Mouse (Mus musculus): Measurements from ENCODE around the gene Tas1r1.

Gene Tas1r1

DNA sequence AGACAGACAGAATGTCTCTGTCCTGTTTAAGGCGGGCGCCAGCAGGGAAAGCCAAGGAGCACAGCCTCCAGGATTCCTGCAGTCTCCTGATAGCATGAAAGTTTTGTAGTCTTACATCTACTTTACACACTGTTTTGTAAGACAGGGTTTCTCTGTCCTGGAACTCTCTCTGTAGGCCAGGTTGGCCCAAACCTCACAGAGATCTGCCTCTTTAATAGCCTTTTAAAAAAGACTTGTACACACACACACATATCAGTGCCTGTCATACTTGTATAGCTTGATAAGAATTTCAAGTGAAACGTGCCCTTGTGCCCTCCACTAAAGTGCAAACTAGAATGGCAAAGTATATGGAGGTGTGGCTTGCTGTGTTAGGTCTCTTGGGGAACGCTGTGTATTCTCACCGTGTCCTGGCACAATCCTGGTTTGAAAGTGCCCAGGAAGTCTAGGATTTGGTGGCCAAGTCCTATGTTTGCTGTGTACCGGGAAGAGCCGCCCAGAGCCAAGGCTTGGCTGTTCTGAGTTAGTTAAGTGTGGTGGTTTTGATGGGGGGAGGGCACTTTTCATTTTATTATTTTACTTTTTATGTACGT lies 27.1 kb downstream of the Tas1r1 start:
- in situ Hi-C loops (cut with MboI, MseI): loop anchor here in 1 of 2 experiments (5.0 to 10.0 kb wide), 3 partner anchors 149 to 1216 kb away; partner anchors contain the start of genes Camta1 and Vamp3

DNA sequence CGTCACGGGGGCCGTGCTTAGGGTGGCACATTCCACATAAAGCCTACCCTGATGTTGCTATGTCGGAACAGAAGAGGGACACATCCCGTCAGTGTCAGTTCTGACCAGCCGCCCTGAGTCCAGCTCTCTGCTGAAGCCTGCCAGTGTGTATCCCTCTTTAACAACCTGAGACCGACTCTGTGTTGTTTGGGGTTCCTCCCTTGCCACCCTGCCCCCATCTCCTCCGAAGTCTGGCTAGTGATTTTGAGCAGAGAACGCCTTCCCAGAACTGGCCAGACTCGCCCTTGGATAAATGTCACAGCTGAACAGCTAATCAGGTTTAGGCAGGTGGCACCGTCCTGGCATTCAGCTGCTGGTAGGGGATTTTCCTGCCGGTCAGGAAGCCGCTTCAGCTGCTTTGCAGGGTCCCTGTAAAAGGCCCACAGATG lies 27.6 kb downstream of the Tas1r1 start:
- in situ Hi-C loops (cut with MboI, MseI): loop anchor here in 1 of 2 experiments (5.0 to 10.0 kb wide), 3 partner anchors 148 to 1216 kb away; partner anchors contain the start of genes Camta1 and Vamp3

DNA sequence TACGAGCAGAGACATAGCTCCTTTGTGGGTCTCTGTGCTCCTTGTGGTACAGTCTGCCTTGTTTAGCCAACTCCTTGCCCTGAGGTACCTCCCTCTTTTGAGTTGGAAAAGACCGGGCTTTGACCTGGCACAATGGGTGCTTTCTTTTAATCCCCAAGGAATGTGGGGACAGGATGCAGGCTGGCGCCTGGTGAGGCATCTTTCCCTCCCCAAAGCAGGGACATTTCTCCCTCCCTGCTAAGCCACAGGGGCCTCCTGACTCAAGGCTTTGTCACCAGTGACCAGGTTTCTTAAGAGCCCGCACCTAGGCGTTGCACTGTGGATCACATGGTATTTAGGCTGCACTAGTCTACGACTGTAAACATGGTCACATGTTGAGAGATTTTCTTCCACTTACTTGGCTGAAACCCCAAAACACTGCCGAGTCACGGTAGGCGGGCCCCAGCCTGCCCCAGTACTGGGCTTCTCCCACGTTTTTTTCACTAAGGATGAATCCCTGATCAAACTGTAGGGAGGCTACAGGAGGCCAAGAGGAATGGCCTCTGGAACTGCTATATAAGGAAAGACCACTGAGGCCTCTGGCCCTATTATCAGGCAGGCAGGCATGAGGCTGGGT lies 28.2 kb downstream of the Tas1r1 start:
- in situ Hi-C loops (cut with MboI, MseI): loop anchor here in 1 of 2 experiments (5.0 to 10.0 kb wide), 3 partner anchors 148 to 1215 kb away; partner anchors contain the start of genes Camta1 and Vamp3

DNA sequence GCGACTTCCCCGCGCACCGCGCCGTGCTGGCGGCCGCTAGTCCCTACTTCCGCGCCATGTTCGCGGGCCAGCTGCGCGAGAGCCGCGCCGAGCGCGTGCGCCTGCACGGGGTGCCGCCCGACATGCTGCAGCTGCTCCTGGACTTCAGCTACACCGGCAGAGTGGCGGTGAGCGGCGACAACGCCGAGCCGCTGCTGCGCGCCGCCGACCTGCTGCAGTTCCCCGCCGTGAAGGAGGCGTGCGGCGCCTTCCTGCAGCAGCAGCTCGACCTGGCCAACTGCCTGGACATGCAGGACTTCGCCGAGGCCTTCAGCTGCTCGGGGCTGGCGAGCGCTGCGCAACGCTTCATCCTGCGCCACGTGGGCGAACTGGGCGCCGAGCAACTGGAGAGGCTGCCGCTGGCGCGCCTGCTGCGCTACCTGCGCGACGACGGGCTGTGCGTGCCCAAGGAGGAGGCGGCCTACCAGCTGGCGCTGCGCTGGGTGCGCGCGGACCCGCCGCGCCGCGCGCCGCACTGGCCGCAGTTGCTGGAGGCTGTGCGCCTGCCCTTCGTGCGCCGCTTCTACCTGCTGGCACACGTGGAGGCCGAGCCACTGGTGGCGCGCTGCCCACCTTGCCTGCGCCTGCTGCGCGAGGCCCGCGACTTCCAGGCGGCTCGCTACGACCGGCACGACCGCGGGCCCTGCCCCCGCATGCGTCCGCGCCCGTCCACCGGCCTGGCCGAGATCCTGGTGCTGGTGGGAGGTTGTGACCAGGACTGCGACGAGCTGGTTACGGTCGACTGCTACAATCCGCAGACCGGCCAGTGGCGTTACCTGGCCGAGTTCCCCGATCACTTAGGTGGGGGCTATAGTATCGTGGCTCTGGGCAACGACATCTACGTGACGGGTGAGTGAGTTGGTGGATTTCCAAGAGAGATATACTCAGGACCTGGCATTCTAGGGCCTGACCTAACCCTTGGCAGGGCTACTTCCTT lies 29.0 kb downstream of the Tas1r1 start:
- in situ Hi-C loops (cut with MboI, MseI): loop anchor here (5.0 to 10.0 kb wide), 4 partner anchors 147 to 1215 kb away; partner anchors contain the start of genes Camta1 (in 1 of the 2), Park7 (in 1 of the 2), Tnfrsf9 (in 1 of the 2) and Vamp3 (in 1 of the 2)

DNA sequence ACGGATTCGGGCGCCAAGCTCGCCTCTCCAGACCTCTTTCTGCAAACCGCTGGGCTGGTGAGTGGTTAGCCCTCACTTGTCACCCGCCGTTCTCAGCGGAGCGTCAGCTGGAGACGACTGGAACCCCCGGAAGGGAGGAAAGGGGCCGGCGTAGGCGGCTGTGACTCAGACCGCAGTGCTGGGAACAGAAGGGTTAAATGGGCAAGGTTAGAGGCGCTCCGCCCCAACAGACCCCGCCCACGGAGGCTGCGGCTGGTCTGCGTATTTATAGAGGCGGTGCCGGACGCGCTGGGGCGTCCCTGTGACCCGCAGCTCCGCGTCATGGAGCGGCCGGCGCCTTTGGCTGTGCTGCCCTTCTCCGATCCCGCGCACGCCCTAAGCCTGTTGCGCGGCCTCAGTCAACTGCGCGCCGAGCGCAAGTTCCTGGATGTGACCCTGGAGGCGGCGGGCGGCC lies 29.7 kb downstream of the Tas1r1 start, which contains the start of gene Klhl21:
Gene Klhl21 (plus strand): TSS at position 182 of the 454 bp plus-strand sequence.
- in situ Hi-C loops (cut with MboI, MseI): loop anchor here in 1 of 2 experiments (10.0 kb wide), 1 partner anchor 1094 kb away; the partner anchor contains the start of genes Park7 and Tnfrsf9

DNA sequence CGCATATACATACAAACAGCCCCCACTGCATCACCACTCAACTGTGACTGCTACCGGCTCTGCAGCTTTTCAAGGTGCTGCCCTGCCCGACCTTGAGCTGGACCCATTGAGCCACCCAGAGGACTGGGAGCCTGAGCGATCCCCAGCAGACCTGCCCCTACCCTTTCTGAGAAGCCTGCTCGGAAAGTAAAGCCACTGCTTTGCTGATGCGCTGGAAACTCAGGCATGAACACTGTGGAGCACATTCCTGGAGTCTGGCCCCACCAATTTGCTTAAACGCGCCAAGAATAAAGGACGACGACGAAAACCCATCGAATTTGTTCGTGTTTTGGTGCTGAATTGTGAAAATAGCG lies 30.2 kb downstream of the Tas1r1 start:
- in situ Hi-C loops (cut with MboI, MseI): loop anchor here in 1 of 2 experiments (10.0 kb wide), 1 partner anchor 1093 kb away; the partner anchor contains the start of genes Park7 and Tnfrsf9

GRCm38 (mm10) chr4:152007481-152008147 lies 30.8 kb downstream of the Tas1r1 start:
- in situ Hi-C loops (cut with MboI, MseI): loop anchor here in 1 of 2 experiments (10.0 kb wide), 1 partner anchor 1093 kb away; the partner anchor contains the start of genes Park7 and Tnfrsf9

GRCm38 (mm10) chr4:152006812-152007211 lies 31.6 kb downstream of the Tas1r1 start:
- in situ Hi-C loops (cut with MboI, MseI): loop anchor here in 1 of 2 experiments (10.0 kb wide), 1 partner anchor 1092 kb away; the partner anchor contains the start of genes Park7 and Tnfrsf9

GRCm38 (mm10) chr4:152006137-152006536 lies 32.2 kb downstream of the Tas1r1 start:
- in situ Hi-C loops (cut with MboI, MseI): loop anchor here in 1 of 2 experiments (10.0 kb wide), 1 partner anchor 1091 kb away; the partner anchor contains the start of genes Park7 and Tnfrsf9

DNA sequence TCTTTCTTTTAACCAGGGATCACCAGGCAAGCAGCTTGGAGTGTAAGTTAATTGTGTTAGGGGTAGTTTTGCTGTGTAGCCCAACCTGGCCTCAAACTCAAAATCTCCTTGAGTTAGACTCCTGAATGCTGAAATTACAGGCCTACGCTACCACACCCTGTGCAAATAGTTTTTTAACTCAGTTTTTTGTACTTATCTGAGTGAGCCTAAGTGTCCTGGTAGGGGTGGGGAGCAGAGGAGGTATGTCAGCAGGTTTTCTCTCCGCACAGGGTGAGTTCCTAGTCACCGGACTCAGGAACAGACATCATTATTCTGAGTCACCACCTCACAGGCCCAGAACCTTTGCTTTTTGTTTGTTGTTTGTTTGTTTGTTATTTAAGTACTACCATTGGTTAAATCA lies 36.3 kb downstream of the Tas1r1 start:
- in situ Hi-C loops (cut with MboI, MseI): loop anchor here in 1 of 2 experiments (10.0 kb wide), 1 partner anchor 1087 kb away; the partner anchor contains the start of genes Park7 and Tnfrsf9

GRCm38 (mm10) chr4:152001335-152001734 lies 37.0 kb downstream of the Tas1r1 start:
- in situ Hi-C loops (cut with MboI, MseI): loop anchor here in 1 of 2 experiments (10.0 kb wide), 1 partner anchor 1087 kb away; the partner anchor contains the start of genes Park7 and Tnfrsf9

- in situ Hi-C loops (cut with MboI, MseI): loop anchor here in 1 of 2 experiments (10.0 kb wide), 1 partner anchor 1086 kb away; the partner anchor contains the start of genes Park7 and Tnfrsf9
These were observed 37.5 kb downstream of the Tas1r1 start for GRCm38 (mm10) chr4:152000906-152001305.

DNA sequence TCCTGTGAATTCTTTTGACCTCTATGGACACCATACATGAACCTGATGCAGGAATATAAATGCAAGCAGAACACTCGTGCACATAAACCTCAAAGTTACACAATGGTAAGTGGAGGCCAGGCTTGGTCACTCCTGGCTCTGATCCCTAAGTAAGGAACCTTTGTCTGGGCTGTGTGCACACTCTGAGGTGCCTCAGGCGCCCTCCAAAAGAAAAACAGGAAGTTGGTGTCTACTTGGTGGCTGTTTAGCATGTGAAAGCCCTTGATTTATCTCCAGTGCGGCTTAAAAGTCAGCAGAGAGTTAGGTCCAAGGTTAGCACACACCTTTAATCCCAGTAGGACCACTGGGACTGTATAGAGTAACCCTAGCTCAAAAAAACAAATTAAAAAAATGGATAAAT lies 38.9 kb downstream of the Tas1r1 start:
- in situ Hi-C loops (cut with MboI, MseI): loop anchor here (25.0 kb wide), 2 partner anchors 1762 to 1963 kb away; partner anchors contain the start of genes A430005L14Rik (in 1 of the 2) and Eno1 (in 1 of the 2)

DNA sequence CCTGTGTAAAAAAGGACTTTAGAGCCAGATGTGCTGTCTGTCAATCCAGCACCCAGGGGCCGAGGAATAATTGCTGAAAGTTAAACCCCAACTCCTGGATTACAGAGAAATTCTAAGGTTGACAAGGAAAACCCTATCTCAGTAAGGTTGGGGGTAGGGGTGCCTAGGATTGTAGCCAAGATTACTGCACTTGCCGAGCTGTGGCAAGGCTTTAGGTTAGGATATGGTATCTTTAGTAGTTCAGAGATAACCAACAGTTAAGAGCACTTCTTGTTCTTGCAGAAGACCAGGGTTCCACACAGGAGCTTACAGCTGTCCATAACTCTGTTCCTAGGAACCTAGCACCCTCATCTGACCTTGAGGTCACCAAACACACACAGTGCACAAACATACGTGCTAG lies 40.7 kb downstream of the Tas1r1 start:
- in situ Hi-C loops (cut with MboI, MseI): loop anchor here (25.0 kb wide), 2 partner anchors 1760 to 1965 kb away; partner anchors contain the start of genes A430005L14Rik (in 1 of the 2) and Eno1 (in 1 of the 2)

- in situ Hi-C loops (cut with MboI, MseI): loop anchor here (25.0 kb wide), 2 partner anchors 1760 to 1965 kb away; partner anchors contain the start of genes A430005L14Rik (in 1 of the 2) and Eno1 (in 1 of the 2)
These were observed 41.5 kb downstream of the Tas1r1 start for GRCm38 (mm10) chr4:151996951-151997222.

- in situ Hi-C loops (cut with MboI, MseI): loop anchor here (25.0 kb wide), 2 partner anchors 1759 to 1966 kb away; partner anchors contain the start of genes A430005L14Rik (in 1 of the 2) and Eno1 (in 1 of the 2)
These were observed 42.0 kb downstream of the Tas1r1 start, which contains the start of gene Phf13 for GRCm38 (mm10) chr4:151996173-151996950. Gene Phf13 (minus strand): TSS chr4:151996258.

DNA sequence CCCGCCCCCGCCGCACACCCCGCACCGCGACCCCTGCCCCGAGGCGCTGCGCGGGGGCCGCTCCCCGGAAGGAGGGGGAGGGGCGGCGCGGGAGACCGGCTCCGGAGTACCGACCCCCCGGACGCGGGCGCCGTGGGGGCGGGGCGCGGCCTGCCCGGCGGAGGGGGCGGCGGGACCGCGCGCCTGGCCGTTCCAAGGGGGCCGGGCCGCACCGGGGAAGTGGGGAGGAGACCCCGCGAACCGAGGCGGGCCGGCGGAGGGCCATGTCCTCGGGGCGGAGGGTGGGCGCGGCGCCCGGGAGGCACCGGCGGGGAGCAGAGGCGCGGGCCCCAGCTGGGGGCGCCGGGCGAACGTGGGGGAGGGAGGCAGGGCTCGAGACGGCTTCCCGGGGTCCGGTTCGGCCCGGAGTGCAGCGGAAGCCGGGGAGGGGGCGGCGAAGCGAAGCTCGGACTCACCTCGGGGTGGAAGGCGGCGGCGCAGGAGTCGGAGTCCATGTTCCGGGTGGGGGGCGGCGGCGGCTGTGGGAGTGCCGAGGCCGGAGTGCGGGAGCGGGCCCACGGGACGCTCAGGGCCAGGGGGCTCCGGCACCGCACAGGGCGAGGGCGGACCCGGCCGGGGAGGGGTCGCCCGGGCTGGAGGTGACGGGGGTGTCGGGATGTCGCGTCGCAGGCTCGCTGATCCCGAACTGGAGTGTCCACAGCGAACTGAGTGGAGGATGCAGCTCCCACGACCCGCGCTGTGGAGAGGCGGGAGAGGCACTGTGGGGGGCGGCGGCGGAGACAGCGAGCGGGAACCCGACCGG lies 42.8 kb downstream of the Tas1r1 start:
- in situ Hi-C loops (cut with MboI, MseI): loop anchor here (25.0 kb wide), 2 partner anchors 1758 to 1967 kb away; partner anchors contain the start of genes A430005L14Rik (in 1 of the 2) and Eno1 (in 1 of the 2)

Data from T-helper 17 cell (primary cell).